Mouse (Mus musculus) inflammation-experienced regulatory T-cells, adult 16 weeks (primary cell): ENCODE data around the gene Mfsd6. TPM values are rescaled to one million over a fixed set of nuclear protein-coding genes. Genes with fewer than 3 reads are reported as not detected.

Experiments used
- polyA plus RNA-seq: library from polyadenylated mRNA; unstranded; fragments of 100-300 nt; shearing (Covaris generic); gene quantifications from one replicate; pipeline ENCODE4 v1.2.1, GENCODE M21; 2017

Mfsd6 gene
- polyA plus RNA-seq = 3.6 TPM

DNA sequence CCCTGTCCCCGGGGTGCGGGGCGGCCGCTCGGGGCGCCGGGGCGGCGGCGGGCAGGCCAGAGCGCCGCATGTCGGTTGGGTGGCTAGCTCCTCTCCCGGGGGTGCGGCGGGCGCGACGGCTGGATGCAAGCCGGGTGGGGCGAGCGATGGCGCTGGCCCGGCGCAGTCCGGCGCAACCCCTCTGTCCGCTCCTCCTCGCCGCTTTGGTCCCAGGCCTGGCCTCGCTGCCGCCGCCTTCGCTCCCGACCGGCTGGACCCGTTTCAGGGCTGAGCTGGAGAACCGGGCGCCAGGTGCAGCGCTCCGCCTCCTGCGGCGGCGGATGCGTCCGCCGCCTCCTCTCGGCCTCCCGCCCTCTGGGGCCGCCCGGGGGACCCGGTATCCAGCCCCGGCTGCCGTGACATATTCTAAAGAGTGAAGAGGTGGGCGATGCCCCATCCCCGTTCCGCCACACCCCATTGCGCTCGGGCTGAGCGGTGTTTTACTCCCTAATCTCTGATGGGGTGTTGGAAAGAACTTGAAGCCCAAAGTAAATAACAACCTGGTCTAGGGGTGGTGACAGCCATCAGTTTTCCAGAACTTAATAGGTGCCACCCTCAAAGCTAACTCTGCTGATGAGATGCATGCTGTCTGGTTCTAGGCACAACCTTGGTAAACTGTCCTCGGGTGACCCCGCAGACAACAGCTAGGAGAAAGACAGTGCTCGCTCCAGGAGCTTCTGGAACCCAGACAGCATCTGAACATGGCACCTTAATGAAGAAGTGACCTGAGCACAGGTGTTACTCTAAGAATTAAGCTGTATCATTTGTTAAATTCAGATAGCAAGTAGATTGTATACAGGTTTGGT lies at the start of gene Mfsd6:
TSS of gene Mfsd6 (minus strand) at position 407 of the 845 bp plus-strand sequence.

GRCm38 (mm10) chr1:52630248-52630936 lies 96.9 kb downstream of the Mfsd6 start, which contains the start of gene Nemp2:
TSS of gene Nemp2 (plus strand) at chr1:52630703.

Other genes with a start within 250 kb of the Mfsd6 start
- 15.0 TPM for gene Nab1, start 226.8 kb downstream of the Mfsd6 start, polyA plus RNA-seq
- 44.4 TPM for gene Nemp2, start 96.8 kb downstream of the Mfsd6 start, polyA plus RNA-seq
- 131 TPM for gene Inpp1, start 90.2 kb upstream of the Mfsd6 start, polyA plus RNA-seq
- 29.9 TPM for gene Hibch, start 117.5 kb upstream of the Mfsd6 start, polyA plus RNA-seq